Mouse (Mus musculus): ENCODE data around the gene Stard10.

DNA sequence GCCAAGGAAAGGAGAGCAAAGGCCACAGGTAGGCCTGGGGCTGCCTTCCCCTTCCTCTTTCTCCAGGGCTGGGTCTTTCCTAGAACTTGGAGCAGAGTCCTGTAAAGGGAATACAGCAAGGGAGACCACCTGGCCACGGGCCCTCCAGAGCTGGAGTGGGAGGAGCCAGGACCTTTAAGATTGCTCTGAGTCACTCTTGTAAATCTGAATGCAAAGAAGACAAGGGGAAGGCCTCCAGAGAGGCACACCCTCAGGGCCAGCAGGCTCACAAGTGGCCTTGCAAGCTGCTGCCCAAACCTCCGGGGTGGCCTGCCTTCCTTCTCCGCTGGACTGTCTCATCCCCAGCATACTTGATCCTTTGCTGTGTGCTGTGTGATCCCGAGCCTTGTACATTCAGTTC, 44.9 kb downstream of the Stard10 start:
- TF ChIP-seq CTCF (IDR thresholded peaks at IDR 0.05) (no peak), POLR2A (IDR thresholded peaks at IDR 0.05; ENCODE audit: insufficient read depth, low read depth, low read length) (no peak)
